Mouse (Mus musculus): Measurements from ENCODE around the gene Btnl10. TPM values are rescaled to one million over a fixed set of nuclear protein-coding genes. Genes with fewer than 3 reads are reported as not detected.
A peak's percentile ranks its signal among the peaks of the same experiment; 100 is the strongest.

Gene Btnl10
- polyA plus RNA-seq, 1 experiment from 2014 or later, result not detected

DNA sequence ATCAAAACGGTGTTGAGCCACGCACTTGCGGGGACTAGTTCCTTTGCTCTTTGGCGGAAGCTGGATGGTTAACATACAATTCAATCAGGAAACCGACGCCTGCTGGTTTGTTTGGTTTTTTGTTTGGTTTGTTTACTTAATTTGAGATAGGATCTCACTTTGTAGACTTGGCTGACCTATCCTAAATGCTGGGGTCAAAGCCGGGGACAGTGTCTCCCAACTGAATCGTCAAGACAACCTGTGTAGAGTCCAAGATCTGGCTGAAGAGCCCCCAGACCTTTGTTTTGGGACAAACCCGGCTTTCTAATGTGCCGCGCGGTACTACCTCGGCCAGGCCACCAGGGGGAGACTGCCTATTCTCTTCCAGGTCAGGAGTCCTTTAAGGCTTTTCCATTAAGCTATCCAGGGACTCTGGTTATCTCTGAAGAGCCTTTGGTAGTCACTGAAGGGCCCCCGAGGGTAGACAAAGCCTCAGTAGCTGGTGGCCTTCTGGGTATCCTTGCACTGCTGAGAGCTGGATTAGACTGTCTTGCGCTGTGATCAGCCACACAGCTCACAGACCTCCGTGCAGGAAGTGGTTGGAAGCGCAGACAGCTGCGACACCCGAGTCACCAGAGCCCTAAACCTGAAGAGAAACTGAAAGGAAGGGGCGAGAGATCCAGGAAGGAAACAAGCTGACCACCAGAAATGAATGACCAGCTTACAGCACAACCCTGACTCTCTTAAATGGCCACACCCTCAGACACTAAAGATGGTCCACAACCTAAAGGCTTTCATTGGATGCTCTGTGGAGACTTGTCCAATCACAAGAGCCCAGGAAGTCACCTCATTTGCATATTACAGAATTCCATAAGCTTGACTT lies 10.3 kb downstream of the Btnl10 start:
- H3K4me1 ChIP-seq (ENCODE audit: control insufficient read depth, insufficient read depth, low read length), result no peaks in the 10 kb centered on the region
- no peak overlapping the region for H3K4me3 ChIP-seq (ENCODE audit: low read depth, low read length)
- 0 out of 2 replicates have a peak overlapping the region, but pooled peaks have one; percentile 7 for H3K9ac ChIP-seq (ENCODE audit: low read length)
- peak; percentile 66 for ATAC-seq
- WGBS, result 36% methylated on average over 20 of the region's 20 CpGs
- H3K36me3 ChIP-seq (ENCODE audit: control insufficient read depth, insufficient read depth, low read length), result peaks cover 23% of the 10 kb centered on the region
- no peaks in the 10 kb centered on the region for H3K27me3 ChIP-seq (replicated peaks; ENCODE audit: control insufficient read depth, insufficient read depth, low read length)
- peak; percentile 79 for DNase-seq (ENCODE audit: low spot score)
- H3K4me2 ChIP-seq (ENCODE audit: low read length), result peak overlapping the region; percentile 28; the same call in 1 of the 2 replicates
- no peaks in the 10 kb centered on the region for H3K9me3 ChIP-seq (replicated peaks; ENCODE audit: control insufficient read depth, low read length)
- no peak overlapping the region for H3K27ac ChIP-seq (ENCODE audit: low read depth, low read length)

DNA sequence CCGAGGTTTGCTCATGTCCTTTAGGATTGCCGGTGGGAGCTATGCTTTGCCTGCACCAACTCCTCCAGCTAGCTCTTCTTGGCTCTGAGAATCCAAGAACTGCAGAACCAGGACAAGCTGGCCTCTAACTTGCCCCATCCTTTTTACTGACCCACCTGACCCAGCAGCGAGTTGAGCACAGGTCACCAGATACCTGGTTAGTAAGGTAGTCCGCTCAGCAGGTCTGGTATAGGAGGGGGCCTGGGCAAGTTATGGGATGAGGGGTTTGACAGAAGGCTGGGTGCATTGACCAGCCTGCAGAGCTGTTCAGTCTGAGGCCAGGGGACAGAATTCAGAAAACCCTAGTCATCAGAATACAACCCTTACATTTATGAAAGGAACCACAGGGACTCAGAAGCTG lies 11.3 kb downstream of the Btnl10 start:
- no peak overlapping the region for H3K4me3 ChIP-seq (ENCODE audit: low read depth, low read length)
- peaks cover 33% of the 10 kb centered on the region for H3K36me3 ChIP-seq (ENCODE audit: control insufficient read depth, insufficient read depth, low read length)
- DNase-seq (ENCODE audit: low spot score) (no peak), ATAC-seq (no peak)
- 73% methylated on average over 4 of the region's 4 CpGs for WGBS
- no peak overlapping the region for H3K4me2 ChIP-seq (ENCODE audit: low read length)
- H3K27ac ChIP-seq (ENCODE audit: low read depth, low read length), result no peak overlapping the region
- no peaks in the 10 kb centered on the region for H3K9me3 ChIP-seq (replicated peaks; ENCODE audit: control insufficient read depth, low read length)
- no peak overlapping the region for H3K9ac ChIP-seq (ENCODE audit: low read length)
- no peaks in the 10 kb centered on the region for H3K27me3 ChIP-seq (replicated peaks; ENCODE audit: control insufficient read depth, insufficient read depth, low read length)
- no peaks in the 10 kb centered on the region for H3K4me1 ChIP-seq (ENCODE audit: control insufficient read depth, insufficient read depth, low read length)

DNA sequence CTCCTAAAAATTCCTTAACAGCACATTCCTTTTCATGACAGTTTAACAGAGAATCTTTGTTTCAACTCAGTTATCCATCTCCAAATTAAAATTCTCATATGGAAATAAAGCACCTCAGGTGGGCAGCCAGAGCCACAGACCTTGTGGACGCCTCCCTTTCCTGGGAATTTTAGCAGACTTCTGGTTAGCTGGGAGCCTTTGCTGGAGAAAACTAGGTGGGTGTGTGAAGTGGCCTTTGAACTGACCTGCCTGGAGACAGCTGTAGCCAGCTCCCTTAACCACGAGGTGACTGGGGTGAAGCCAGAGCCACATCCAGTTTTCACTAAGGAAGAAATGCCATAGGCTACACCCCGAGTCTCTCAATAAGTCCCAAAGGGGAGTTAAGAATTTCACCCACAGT lies 11.9 kb downstream of the Btnl10 start:
- no peak for DNase-seq (ENCODE audit: low spot score)
- H3K4me2 ChIP-seq (ENCODE audit: low read length), result no peak overlapping the region
- no peak overlapping the region for H3K9ac ChIP-seq (ENCODE audit: low read length)
- no peak for ATAC-seq
- no peaks in the 10 kb centered on the region for H3K9me3 ChIP-seq (replicated peaks; ENCODE audit: control insufficient read depth, low read length)
- H3K36me3 ChIP-seq (ENCODE audit: control insufficient read depth, insufficient read depth, low read length), result peaks cover 38% of the 10 kb centered on the region
- no peaks in the 10 kb centered on the region for H3K27me3 ChIP-seq (replicated peaks; ENCODE audit: control insufficient read depth, insufficient read depth, low read length)
- H3K27ac ChIP-seq (ENCODE audit: low read depth, low read length), result no peak overlapping the region
- WGBS, result 67% methylated on average over 3 of the region's 3 CpGs
- H3K4me3 ChIP-seq (ENCODE audit: low read depth, low read length), result no peak overlapping the region
- no peaks in the 10 kb centered on the region for H3K4me1 ChIP-seq (ENCODE audit: control insufficient read depth, insufficient read depth, low read length)

DNA sequence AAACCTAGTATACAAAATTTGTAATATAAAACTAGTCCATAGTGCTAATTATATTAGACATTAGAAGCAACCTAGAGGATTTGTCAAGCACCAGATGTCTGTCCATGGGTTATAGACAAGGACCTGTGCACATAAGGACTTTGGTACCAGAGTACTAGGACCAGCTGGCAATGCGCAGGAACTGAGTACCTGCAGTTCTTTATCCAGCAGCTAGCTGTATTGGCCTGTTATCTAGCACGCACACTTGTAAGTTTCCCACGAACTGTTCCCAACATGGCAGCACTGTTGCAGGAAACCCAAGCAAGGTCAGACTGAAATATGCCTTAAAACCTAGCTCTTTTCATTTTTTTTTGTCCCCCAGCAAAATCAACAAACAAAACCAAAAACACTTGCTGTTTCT lies 12.5 kb downstream of the Btnl10 start:
- Histone ChIP-seq H3K4me2 (ENCODE audit: low read length) (no peak overlapping the region), H3K4me1 (ENCODE audit: control insufficient read depth, insufficient read depth, low read length) (no peaks in the 10 kb centered on the region), H3K9me3 (replicated peaks; ENCODE audit: control insufficient read depth, low read length) (no peaks in the 10 kb centered on the region), H3K4me3 (ENCODE audit: low read depth, low read length) (no peak overlapping the region), H3K36me3 (ENCODE audit: control insufficient read depth, insufficient read depth, low read length) (peaks cover 43% of the 10 kb centered on the region), H3K27me3 (replicated peaks; ENCODE audit: control insufficient read depth, insufficient read depth, low read length) (no peaks in the 10 kb centered on the region), H3K27ac (ENCODE audit: low read depth, low read length) (no peak overlapping the region), H3K9ac (ENCODE audit: low read length) (no peak overlapping the region)
- WGBS, result 91% methylated on average over 3 of the region's 3 CpGs
- DNase-seq (ENCODE audit: low spot score) (no peak), ATAC-seq (no peak)

DNA sequence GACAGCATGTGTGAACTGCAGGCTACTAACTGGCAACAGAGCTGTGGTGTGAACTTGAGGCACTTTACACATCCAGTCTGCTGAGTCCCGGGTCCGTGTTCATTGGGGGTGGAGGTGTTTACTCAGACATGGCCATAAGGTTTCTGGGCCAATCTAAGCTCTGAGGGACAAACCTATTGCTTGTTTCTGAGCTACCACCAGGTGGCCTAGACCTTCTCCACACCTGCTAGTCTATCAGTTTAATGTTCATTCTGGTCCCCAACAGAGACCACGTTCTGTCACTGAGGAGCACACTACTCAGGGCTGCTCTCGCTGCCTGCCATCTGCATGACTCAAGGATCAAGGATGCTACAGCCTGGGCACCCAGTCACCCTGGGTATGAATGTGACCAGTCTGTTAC lies 13.9 kb downstream of the Btnl10 start:
- no peak overlapping the region for H3K4me3 ChIP-seq (ENCODE audit: low read depth, low read length)
- no peak overlapping the region for H3K27ac ChIP-seq (ENCODE audit: low read depth, low read length)
- 78% methylated on average over 4 of the region's 4 CpGs for WGBS
- H3K9ac ChIP-seq (ENCODE audit: low read length), result no peak overlapping the region
- H3K36me3 ChIP-seq (ENCODE audit: control insufficient read depth, insufficient read depth, low read length), result peaks cover 54% of the 10 kb centered on the region
- DNase-seq (ENCODE audit: low spot score) (no peak), ATAC-seq (no peak)
- H3K4me2 ChIP-seq (ENCODE audit: low read length), result no peak overlapping the region
- H3K27me3 ChIP-seq (replicated peaks; ENCODE audit: control insufficient read depth, insufficient read depth, low read length), result no peaks in the 10 kb centered on the region
- H3K9me3 ChIP-seq (replicated peaks; ENCODE audit: control insufficient read depth, low read length), result no peaks in the 10 kb centered on the region
- H3K4me1 ChIP-seq (ENCODE audit: control insufficient read depth, insufficient read depth, low read length), result no peaks in the 10 kb centered on the region; the same call in 1 of the 2 replicates

DNA sequence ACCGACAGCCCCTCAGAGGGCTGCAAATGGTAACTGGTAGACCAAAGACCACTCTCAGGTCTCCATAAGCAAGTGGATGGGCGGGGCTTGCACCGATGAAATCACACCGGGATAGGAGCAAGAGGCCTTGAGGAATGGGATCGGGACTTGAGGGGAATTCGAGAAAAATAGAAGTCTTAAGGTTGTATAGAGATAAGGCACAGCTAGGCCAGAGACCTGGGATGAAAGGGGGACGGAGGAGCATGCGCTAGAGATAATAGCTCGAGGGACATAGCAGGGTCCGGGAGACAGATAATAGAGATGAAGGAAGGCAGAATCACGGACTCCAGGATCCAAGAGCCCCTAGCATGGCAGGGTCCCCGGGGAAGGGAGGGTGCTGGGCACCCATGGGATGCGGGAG lies 20.2 kb downstream of the Btnl10 start:
- peaks cover 9% of the 10 kb centered on the region for H3K4me1 ChIP-seq (ENCODE audit: control insufficient read depth, insufficient read depth, low read length)
- WGBS, result 1% methylated on average over 11 of the region's 13 CpGs
- ATAC-seq (no peak), DNase-seq (ENCODE audit: low spot score) (peak; percentile 45)
- H3K36me3 ChIP-seq (ENCODE audit: control insufficient read depth, insufficient read depth, low read length), result peaks cover 38% of the 10 kb centered on the region
- peak overlapping the region; percentile 85 for H3K4me2 ChIP-seq (ENCODE audit: low read length)
- peak overlapping the region; percentile 93 for H3K27ac ChIP-seq (ENCODE audit: low read depth, low read length)
- no peaks in the 10 kb centered on the region for H3K9me3 ChIP-seq (replicated peaks; ENCODE audit: control insufficient read depth, low read length)
- H3K9ac ChIP-seq (ENCODE audit: low read length), result peak overlapping the region; percentile 98
- no peaks in the 10 kb centered on the region for H3K27me3 ChIP-seq (replicated peaks; ENCODE audit: control insufficient read depth, insufficient read depth, low read length)
- peak overlapping the region; percentile 96 for H3K4me3 ChIP-seq (ENCODE audit: low read depth, low read length)

DNA sequence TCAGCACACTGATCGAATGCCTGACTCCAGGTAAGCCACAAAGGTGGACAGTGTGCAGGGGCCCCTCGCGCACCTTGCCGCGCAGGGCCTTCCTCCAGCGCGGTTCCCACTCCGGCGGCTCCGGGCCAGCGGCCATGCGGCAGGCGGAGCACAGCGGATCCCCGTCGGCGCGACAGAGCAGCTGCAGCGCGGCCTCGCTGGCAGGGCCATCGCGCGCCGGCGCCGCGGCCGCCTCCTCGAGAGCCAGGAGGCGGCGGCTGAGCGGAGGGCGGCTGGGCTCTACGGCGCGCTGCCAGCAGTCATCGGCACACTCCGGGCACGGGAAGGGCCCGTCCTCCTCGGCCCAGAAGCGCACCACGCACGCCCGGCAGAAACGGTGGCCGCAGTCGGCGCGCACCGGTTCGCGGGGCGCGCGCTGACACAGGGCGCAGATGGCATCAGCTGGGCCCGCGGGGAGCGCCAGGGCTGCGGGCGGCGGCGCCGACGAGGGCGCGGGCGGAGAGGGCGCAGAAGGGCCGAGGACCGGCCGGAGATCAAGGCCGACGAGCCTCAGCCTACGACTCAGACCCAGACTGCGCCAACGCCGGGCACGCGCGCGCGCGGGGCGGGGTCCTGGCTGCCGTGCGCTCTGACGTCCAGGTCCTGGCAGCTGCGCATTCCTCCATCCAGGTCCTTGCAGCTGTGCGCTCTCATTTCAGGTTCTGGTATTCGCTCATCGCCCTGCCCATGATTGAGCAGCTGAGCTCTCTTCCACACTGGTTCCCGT lies 20.8 kb downstream of the Btnl10 start, which contains the start of gene Rnf187:
TSS of gene Rnf187 (minus strand) at position 595 of the 766 bp plus-strand sequence.
- DNase-seq (ENCODE audit: low spot score), result peak; percentile 96
- WGBS, result under 1% methylated on average over 68 of the region's 95 CpGs
- Histone ChIP-seq H3K9me3 (replicated peaks; ENCODE audit: control insufficient read depth, low read length) (no peaks in the 10 kb centered on the region), H3K4me1 (ENCODE audit: control insufficient read depth, insufficient read depth, low read length) (peaks cover 9% of the 10 kb centered on the region), H3K9ac (ENCODE audit: low read length) (peak within 1 kb of the TSS; percentile 98), H3K36me3 (ENCODE audit: control insufficient read depth, insufficient read depth, low read length) (peaks cover 32% of the 10 kb centered on the region), H3K4me2 (ENCODE audit: low read length) (peak within 1 kb of the TSS; percentile 85), H3K4me3 (ENCODE audit: low read depth, low read length) (peak within 1 kb of the TSS; percentile 96), H3K27me3 (replicated peaks; ENCODE audit: control insufficient read depth, insufficient read depth, low read length) (no peaks in the 10 kb centered on the region), H3K27ac (ENCODE audit: low read depth, low read length) (peak within 1 kb of the TSS; percentile 93)
- ATAC-seq, result peak; percentile 99

DNA sequence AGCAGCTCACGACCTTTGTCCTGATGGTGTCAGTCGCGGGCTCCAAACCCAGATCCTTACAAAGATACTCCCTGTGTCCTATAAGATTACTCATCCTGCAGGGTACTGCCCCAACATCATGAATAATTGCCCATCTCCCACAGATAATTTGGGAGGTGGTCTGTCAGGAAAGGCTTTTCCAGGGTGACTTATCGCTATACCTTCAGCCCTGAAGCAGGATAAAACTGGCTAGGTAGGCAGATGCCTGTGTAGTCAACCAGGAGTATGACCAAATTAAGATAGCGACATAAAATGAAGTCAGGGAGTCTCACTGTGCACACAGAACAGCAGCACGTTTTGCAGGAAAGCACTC lies 21.4 kb downstream of the Btnl10 start:
- no peaks in the 10 kb centered on the region for H3K9me3 ChIP-seq (replicated peaks; ENCODE audit: control insufficient read depth, low read length)
- peak overlapping the region; percentile 85 for H3K4me2 ChIP-seq (ENCODE audit: low read length)
- H3K27me3 ChIP-seq (replicated peaks; ENCODE audit: control insufficient read depth, insufficient read depth, low read length), result no peaks in the 10 kb centered on the region
- no peak for DNase-seq (ENCODE audit: low spot score)
- H3K4me1 ChIP-seq (ENCODE audit: control insufficient read depth, insufficient read depth, low read length), result peaks cover 9% of the 10 kb centered on the region
- no peak for ATAC-seq
- peak overlapping the region; percentile 98 for H3K9ac ChIP-seq (ENCODE audit: low read length)
- 16% methylated on average over 6 of the region's 6 CpGs for WGBS
- peaks cover 26% of the 10 kb centered on the region for H3K36me3 ChIP-seq (ENCODE audit: control insufficient read depth, insufficient read depth, low read length)
- peak overlapping the region; percentile 93 for H3K27ac ChIP-seq (ENCODE audit: low read depth, low read length)
- peak overlapping the region; percentile 96 for H3K4me3 ChIP-seq (ENCODE audit: low read depth, low read length)
